Mouse (Mus musculus): ENCODE measurements around the gene Itgb2. TPM values are rescaled to one million over a fixed set of nuclear protein-coding genes. Genes with fewer than 3 reads are reported as not detected.

The Itgb2 gene
- total RNA-seq, 2 experiments from 2014 or later, result 5.3 to 8.5 TPM

DNA sequence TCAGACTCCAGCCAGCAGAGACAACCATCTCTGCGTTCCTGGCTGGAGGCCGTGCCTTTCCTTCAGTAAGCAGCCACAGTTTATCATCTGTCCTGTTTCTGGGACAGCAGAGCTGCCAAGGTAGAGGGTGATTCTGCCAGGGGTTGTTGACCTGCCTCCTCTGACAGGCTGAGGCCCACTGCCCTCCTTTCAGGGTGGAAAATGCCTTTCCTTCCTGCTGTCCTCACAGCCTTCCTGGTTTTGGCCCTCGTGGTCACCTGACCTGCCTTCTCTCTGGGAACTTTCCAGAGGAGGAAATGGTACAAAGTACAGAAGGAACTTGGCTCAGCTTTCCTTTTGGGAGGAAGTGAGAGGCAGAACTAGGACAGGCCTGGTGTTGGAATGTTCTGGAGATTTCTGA lies 83.4 kb downstream of the Itgb2 start:
- no peak for DNase-seq (ENCODE audit: low spot score in 2 of 2)

Other genes with a start within 250 kb of the Itgb2 start
- gene Adarb1, start 112.0 kb upstream of the Itgb2 start, total RNA-seq (2021), result 10 to 100 TPM; 16.0 to 16.2 TPM
- gene Fam207a, start 14.5 kb upstream of the Itgb2 start, total RNA-seq (2021), result 10 to 100 TPM; 23.8 to 26.0 TPM
- gene Pttg1ip, start 51.5 kb downstream of the Itgb2 start, total RNA-seq (2021), result 100 to 1,000 TPM; 176 to 186 TPM
- 100 to 1,000 TPM; 181 to 183 TPM for gene Sumo3, start 75.8 kb downstream of the Itgb2 start, total RNA-seq (2021)
- gene Gm49325, start 75.9 kb downstream of the Itgb2 start, total RNA-seq (2021), result 10 to 100 TPM; 18.1 to 27.7 TPM
- 10 to 100 TPM; 42.2 to 44.3 TPM for gene Ube2g2, start 92.0 kb downstream of the Itgb2 start, total RNA-seq (2021)
- 1 to 10 TPM in 1 of 2 experiments, under 1 TPM in 1; 0.45 to 1.0 TPM for gene Tspear, start 156.3 kb downstream of the Itgb2 start, total RNA-seq (2021)
- gene Gm19402, start 160.5 kb downstream of the Itgb2 start, total RNA-seq (2021), result not detected
- gene Gm9508, start 167.0 kb downstream of the Itgb2 start, total RNA-seq (2021), result not detected
- not detected for gene Gm10272, start 176.4 kb downstream of the Itgb2 start, total RNA-seq (2021)
- not detected for gene Gm10024, start 181.2 kb downstream of the Itgb2 start, total RNA-seq (2021)
- not detected for gene Gm10142, start 185.6 kb downstream of the Itgb2 start, total RNA-seq (2021)
- not detected for gene Krtap12-1, start 190.3 kb downstream of the Itgb2 start, total RNA-seq (2021)
- gene Gm10100, start 196.2 kb downstream of the Itgb2 start, total RNA-seq (2021), result not detected
- not detected for gene Gm18596, start 212.4 kb downstream of the Itgb2 start, total RNA-seq (2021)
- gene Gm9736, start 221.1 kb downstream of the Itgb2 start, total RNA-seq (2021), result not detected
- gene Gm3233, start 229.4 kb downstream of the Itgb2 start, total RNA-seq (2021), result not detected
- gene Gm3238, start 241.1 kb downstream of the Itgb2 start, total RNA-seq (2021), result not detected
- not detected for gene Gm7138, start 246.7 kb downstream of the Itgb2 start, total RNA-seq (2021)

All from adrenal gland, postnatal 4 days (tissue).